Mouse (Mus musculus) adrenal gland, adult 2 months (tissue): Measurements from ENCODE around the gene Arid1b. TPM values are rescaled to one million over a fixed set of nuclear protein-coding genes. Genes with fewer than 3 reads are reported as not detected.
"Not testable (repeated sequence)": the region's sequence is repeated elsewhere in the genome, so short reads cannot be mapped to it uniquely, and the experiment has no call there.

Experiments used
- DNase-seq: peaks from one replicate; pipeline ENCODE4 v3.0.0; 2021
- polyA plus RNA-seq: library from polyadenylated mRNA; depleted of rRNA; stranded (reverse); fragments of >200 nt; gene quantifications from 2 replicates; pipeline ENCODE4 v1.2.3, GENCODE M21; 2012
- total RNA-seq, 2 experiments: library from RNA; stranded (reverse); gene quantifications; 2 replicates each; pipeline ENCODE4 v1.2.3; 2021

The Arid1b gene
- total and polyA plus RNA-seq, 3 experiments, result 52.1 to 174 (median 83.8) TPM

- DNase-seq, result not testable (repeated sequence)
Observed at GRCm38 (mm10) chr17:5088241-5088640, 94.1 kb downstream of the Arid1b start.

GRCm38 (mm10) chr17:5088822-5089221 lies 94.7 kb downstream of the Arid1b start:
- DNase-seq, result no peak

GRCm38 (mm10) chr17:5089541-5089940 lies 95.4 kb downstream of the Arid1b start:
- DNase-seq, result no peak

- no peak for DNase-seq
Observed at GRCm38 (mm10) chr17:5091490-5091889, 97.4 kb downstream of the Arid1b start.

- no peak for DNase-seq
Observed at GRCm38 (mm10) chr17:5091934-5092333, 97.8 kb downstream of the Arid1b start.

GRCm38 (mm10) chr17:5093343-5093742 lies 99.2 kb downstream of the Arid1b start:
- not testable (repeated sequence) for DNase-seq

GRCm38 (mm10) chr17:5094636-5095035 lies 100.5 kb downstream of the Arid1b start:
- peak; percentile 89 for DNase-seq

- DNase-seq, result no peak
Observed at GRCm38 (mm10) chr17:5095741-5096140, 101.6 kb downstream of the Arid1b start.

GRCm38 (mm10) chr17:5097046-5097445 lies 102.9 kb downstream of the Arid1b start:
- no peak for DNase-seq

- no peak for DNase-seq
Observed at GRCm38 (mm10) chr17:5097545-5098475, 103.7 kb downstream of the Arid1b start.

GRCm38 (mm10) chr17:5098727-5099126 lies 104.6 kb downstream of the Arid1b start:
- DNase-seq, result no peak

GRCm38 (mm10) chr17:5099238-5099637 lies 105.1 kb downstream of the Arid1b start:
- no peak for DNase-seq

GRCm38 (mm10) chr17:5101157-5101556 lies 107.0 kb downstream of the Arid1b start:
- DNase-seq, result no peak

GRCm38 (mm10) chr17:5101887-5102286 lies 107.8 kb downstream of the Arid1b start:
- DNase-seq, result no peak

GRCm38 (mm10) chr17:5105746-5106145 lies 111.6 kb downstream of the Arid1b start:
- DNase-seq, result no peak

- peak; percentile 64 for DNase-seq
Observed at GRCm38 (mm10) chr17:5106263-5107195, 112.4 kb downstream of the Arid1b start.

GRCm38 (mm10) chr17:5107501-5107900 lies 113.4 kb downstream of the Arid1b start:
- DNase-seq, result no peak

- no peak for DNase-seq
Observed at GRCm38 (mm10) chr17:5108022-5108421, 113.9 kb downstream of the Arid1b start.

- DNase-seq, result no peak
Observed at GRCm38 (mm10) chr17:5108546-5109142, 114.5 kb downstream of the Arid1b start.

- DNase-seq, result no peak
Observed at GRCm38 (mm10) chr17:5109343-5109742, 115.2 kb downstream of the Arid1b start.

GRCm38 (mm10) chr17:5110159-5110558 lies 116.0 kb downstream of the Arid1b start:
- no peak for DNase-seq

GRCm38 (mm10) chr17:5110981-5111380 lies 116.8 kb downstream of the Arid1b start:
- not testable (repeated sequence) for DNase-seq
